Comparison of ENCODE assay signal across 9 mouse cellular contexts in the genomic region with DNA sequence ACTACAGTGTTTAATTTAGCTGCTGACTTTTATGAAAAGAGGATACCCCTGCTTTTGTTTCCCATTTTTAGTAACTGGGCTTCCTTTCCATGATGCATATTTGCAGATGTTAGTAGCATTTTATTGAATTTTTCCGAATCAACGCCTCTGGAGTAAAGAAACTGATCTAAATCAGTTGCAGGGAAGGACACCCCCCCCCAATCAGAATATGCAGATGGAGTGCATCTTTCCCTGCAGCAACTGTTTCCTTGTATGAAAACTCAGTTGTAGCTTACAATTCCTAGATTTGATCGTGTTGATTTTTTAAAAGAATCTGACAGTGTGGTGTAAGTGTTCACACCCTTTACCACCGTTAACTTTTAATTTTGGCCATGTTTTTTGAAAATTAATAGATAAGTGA. TPM values are rescaled to one million over a fixed set of nuclear protein-coding genes. Genes with fewer than 3 reads are reported as not detected.
DNase-seq lines count a peak whose midpoint lies in the region; ATAC-seq and TF ChIP-seq lines count a peak whose summit lies in the region.
"Had no signal": no experiment of that assay in that cellular context is flagged by ENCODE, and none has a peak within 500 bp of the region (broad histone marks: within the 10 kb centered on the region; RNA-seq: fewer than 3 reads in every experiment).

No protein-coding gene starts in this region.

- TF ChIP-seq EP300 in lung, postnatal 0 days (IDR thresholded peaks at IDR 0.05), result no peak
- no peak for TF ChIP-seq EP300 in stomach, postnatal 0 days (optimal IDR thresholded peaks at IDR 0.05)

- H3K4me3 ChIP-seq in lung, postnatal 0 days (ENCODE audit: low read depth, low read length), result no peak overlapping the region; the same call in 1 of the 2 replicates
- H3K4me3 ChIP-seq in forebrain, embryonic 16.5 days (replicated peaks; ENCODE audit: low read length), result peak overlapping the region; percentile 97
- peak overlapping the region; percentile 83 for H3K4me3 ChIP-seq in liver, embryonic 13.5 days (replicated peaks)
- peak overlapping the region; percentile 98; the same call in 1 of the 2 replicates for H3K4me3 ChIP-seq in stomach, postnatal 0 days (ENCODE audit: low read depth, low read length)

- no peaks in the 10 kb centered on the region for H3K9me3 ChIP-seq in lung, postnatal 0 days (ENCODE audit: low read length)
- H3K9me3 ChIP-seq in forebrain, embryonic 16.5 days (ENCODE audit: control insufficient read depth, low read length), result no peaks in the 10 kb centered on the region
- no peaks in the 10 kb centered on the region for H3K9me3 ChIP-seq in liver, embryonic 13.5 days (replicated peaks)
- H3K9me3 ChIP-seq in stomach, postnatal 0 days (ENCODE audit: control insufficient read depth, low read length), result no peaks in the 10 kb centered on the region

- DNase-seq in lung, postnatal 0 days (ENCODE audit: low spot score), result no peak
- DNase-seq in lung, postnatal 10 days, result no peak
- DNase-seq in liver, embryonic 13.5 days, result no peak
- DNase-seq in stomach, postnatal 0 days (ENCODE audit: low spot score), result no peak
- no peak for DNase-seq in adrenal gland, postnatal 14 days
- no peak for DNase-seq in thymus, postnatal 36 days

- no peaks in the 10 kb centered on the region for H3K36me3 ChIP-seq in lung, postnatal 0 days (ENCODE audit: insufficient read depth, low read length)
- H3K36me3 ChIP-seq in forebrain, embryonic 16.5 days (ENCODE audit: control insufficient read depth, insufficient read depth), result no peaks in the 10 kb centered on the region
- no peaks in the 10 kb centered on the region for H3K36me3 ChIP-seq in liver, embryonic 13.5 days
- H3K36me3 ChIP-seq in stomach, postnatal 0 days (ENCODE audit: control insufficient read depth, insufficient read depth, low read length), result no peaks in the 10 kb centered on the region

- H3K9ac ChIP-seq in lung, postnatal 0 days (replicated peaks; ENCODE audit: low read depth), result no peak overlapping the region
- peak overlapping the region; percentile 92; the same call in 1 of the 2 replicates for H3K9ac ChIP-seq in forebrain, embryonic 16.5 days (replicated peaks; ENCODE audit: low read depth, low read length)
- no peak overlapping the region for H3K9ac ChIP-seq in liver, embryonic 13.5 days
- H3K9ac ChIP-seq in stomach, postnatal 0 days (ENCODE audit: low read length), result no peak overlapping the region

- no peaks in the 10 kb centered on the region for H3K4me1 ChIP-seq in lung, postnatal 0 days (ENCODE audit: insufficient read depth, low read depth, low read length)
- peaks cover 5% of the 10 kb centered on the region for H3K4me1 ChIP-seq in forebrain, embryonic 16.5 days (replicated peaks; ENCODE audit: control insufficient read depth, insufficient read depth, low read length)
- H3K4me1 ChIP-seq in liver, embryonic 13.5 days (replicated peaks), result peaks cover 13% of the 10 kb centered on the region
- H3K4me1 ChIP-seq in stomach, postnatal 0 days (replicated peaks; ENCODE audit: control insufficient read depth, insufficient read depth), result no peaks in the 10 kb centered on the region

- peak overlapping the region; percentile 75; the same call in 1 of the 2 replicates for H3K4me2 ChIP-seq in lung, postnatal 0 days (replicated peaks; ENCODE audit: low read depth, low read length)
- H3K4me2 ChIP-seq in forebrain, embryonic 16.5 days (ENCODE audit: low read length), result peak overlapping the region; percentile 65
- H3K4me2 ChIP-seq in liver, embryonic 13.5 days, result peak overlapping the region; percentile 93
- H3K4me2 ChIP-seq in stomach, postnatal 0 days (replicated peaks; ENCODE audit: low read depth), result peak overlapping the region; percentile 84

- H3K27ac ChIP-seq in lung, postnatal 0 days (ENCODE audit: low read length), result no peak overlapping the region
- no peak overlapping the region for H3K27ac ChIP-seq in forebrain, embryonic 16.5 days (ENCODE audit: low read length)
- H3K27ac ChIP-seq in liver, embryonic 13.5 days, result no peak overlapping the region
- H3K27ac ChIP-seq in stomach, postnatal 0 days (replicated peaks), result no peak overlapping the region

- no peak for TF ChIP-seq CTCF in lung, postnatal 0 days (IDR thresholded peaks at IDR 0.05)
- TF ChIP-seq CTCF in stomach, postnatal 0 days (IDR thresholded peaks at IDR 0.05; ENCODE audit: low read depth), result no peak

- no peaks in the 10 kb centered on the region for H3K27me3 ChIP-seq in lung, postnatal 0 days (replicated peaks; ENCODE audit: insufficient read depth, low read length)
- H3K27me3 ChIP-seq in forebrain, embryonic 16.5 days (replicated peaks; ENCODE audit: control insufficient read depth, insufficient read depth, low read length), result no peaks in the 10 kb centered on the region
- H3K27me3 ChIP-seq in liver, embryonic 13.5 days, result no peaks in the 10 kb centered on the region
- no peaks in the 10 kb centered on the region for H3K27me3 ChIP-seq in stomach, postnatal 0 days (ENCODE audit: control insufficient read depth, insufficient read depth, low read length)

- 58% methylated on average over 4 of the region's 4 CpGs for WGBS in lung, postnatal 0 days
- 35% methylated on average over 4 of the region's 4 CpGs for whole genome bisulfite sequencing in forebrain, embryonic 16.5 days
- 57% methylated on average over 4 of the region's 4 CpGs for WGBS in liver, embryonic 13.5 days (ENCODE audit: insufficient replicate concordance)
- WGBS in stomach, postnatal 0 days, result 56% methylated on average over 4 of the region's 4 CpGs

- no peak for ATAC-seq in lung, postnatal 0 days
- ATAC-seq in forebrain, embryonic 16.5 days, result no peak
- ATAC-seq in liver, embryonic 13.5 days (ENCODE audit: low read depth), result no peak
- ATAC-seq in stomach, postnatal 0 days (ENCODE audit: low FRiP score, low TSS enrichment), result no peak
- ATAC-seq: activated CD4-positive, CD25-positive, alpha-beta regulatory T cell, adult 4 months had no signal

RNA-seq across cellular contexts. Expression of gene Gphn, which starts 2.0 kb away (rescaled TPM):
- 13.5 and 16.6 TPM in 2 replicates for polyA plus RNA-seq in lung, postnatal 0 days (2015; fragmentation: Nextera tagmentation; extraction: Ambion mirVana)
- polyA plus RNA-seq in forebrain, embryonic 16.5 days (2015; fragmentation: Nextera tagmentation; extraction: Ambion mirVana), result 30.1 and 34.7 TPM in 2 replicates
- polyA plus RNA-seq in liver, embryonic 13.5 days (2015; fragmentation: Nextera tagmentation; extraction: Ambion mirVana), result 6.1 TPM in 2 replicates
- polyA plus RNA-seq in stomach, postnatal 0 days (2015; fragmentation: Nextera tagmentation; extraction: Ambion mirVana), result 14.5 and 14.6 TPM in 2 replicates
- total RNA-seq in adrenal gland, postnatal 14 days (2021), result 30.2 and 31.6 TPM in 2 replicates

RNA-seq across cellular contexts. Expression of gene Gm6657, which starts 34.1 kb away (rescaled TPM):
- not detected in 2 replicates for polyA plus RNA-seq in lung, postnatal 0 days (2015; fragmentation: Nextera tagmentation; extraction: Ambion mirVana)
- not detected in 2 replicates for polyA plus RNA-seq in forebrain, embryonic 16.5 days (2015; fragmentation: Nextera tagmentation; extraction: Ambion mirVana)
- polyA plus RNA-seq in liver, embryonic 13.5 days (2015; fragmentation: Nextera tagmentation; extraction: Ambion mirVana), result not detected in 2 replicates
- polyA plus RNA-seq in stomach, postnatal 0 days (2015; fragmentation: Nextera tagmentation; extraction: Ambion mirVana), result not detected in 2 replicates
- total RNA-seq in adrenal gland, postnatal 14 days (2021), result not detected in 2 replicates
- total RNA-seq: layer of hippocampus, postnatal 25 days had no signal
- polyA plus RNA-seq: activated CD4-positive, CD25-positive, alpha-beta regulatory T cell, adult 4 months had no signal
